Mouse (Mus musculus) spleen, adult 2 months (tissue): Measurements from ENCODE around the gene Pdzrn3.

ENCODE experiments used
- CTCF ChIP-seq: fragments of 200-500 bp; IDR thresholded peaks from 2 replicates; pipeline ENCODE4 v1.5.1; 2011; ENCODE audit warnings: mild to moderate bottlenecking, inconsistent platforms; ENCODE audit not compliant: insufficient read depth, insufficient read length, insufficient replicate concordance; ENCODE audit errors: extremely low read depth
- POLR2A ChIP-seq: fragments of 200-500 bp; IDR thresholded peaks from 2 replicates; pipeline ENCODE4 v1.6.1; 2011; ENCODE audit warnings: low read depth, low read length, inconsistent platforms

- TF ChIP-seq CTCF (no peak), POLR2A (no peak)
Observed at GRCm38 (mm10) chr6:101305543-101305942, 72.2 kb downstream of the Pdzrn3 start.
